Mouse (Mus musculus) bone marrow, adult 2 months (tissue): Measurements from ENCODE around the gene Capg.

Experiments
- CTCF ChIP-seq: fragments of 200-500 bp; IDR thresholded peaks from 2 replicates; pipeline ENCODE4 v1.5.1; 2011; ENCODE audit warnings: low read length, control low read depth; ENCODE audit not compliant: control insufficient read depth, insufficient read depth
- POLR2A ChIP-seq: fragments of 200-500 bp; IDR thresholded peaks from 2 replicates; pipeline ENCODE4 v1.6.1; 2011; ENCODE audit warnings: low read depth, mild to moderate bottlenecking, control low read depth, low read length, borderline replicate concordance; ENCODE audit not compliant: control insufficient read depth

- no peak for TF ChIP-seq POLR2A
- TF ChIP-seq CTCF = no peak
Observed at GRCm38 (mm10) chr6:72571826-72572225, 27.6 kb downstream of the Capg start.
